Mouse (Mus musculus): ENCODE results near the gene Pcdh9.
A peak's percentile ranks its signal among the peaks of the same experiment; 100 is the strongest.

Pcdh9 gene

DNA sequence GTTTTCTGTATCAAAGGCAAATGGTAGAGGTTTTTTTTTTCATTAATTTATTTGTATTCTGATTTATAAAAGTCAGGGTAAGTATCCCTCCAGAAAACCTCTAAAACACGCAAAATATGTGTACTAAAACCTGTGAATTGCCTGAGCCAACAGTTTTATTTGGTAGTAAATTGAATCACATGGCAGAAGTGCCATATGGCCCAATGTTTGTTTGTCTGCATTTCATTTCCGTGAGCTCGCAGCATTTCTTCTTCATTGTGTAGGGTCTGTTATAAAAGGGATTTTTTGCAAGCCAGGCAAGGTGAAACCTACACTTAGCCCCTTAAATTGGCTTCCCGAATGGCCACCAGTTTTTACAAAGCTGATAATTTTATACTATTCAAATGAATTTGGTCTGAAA, 104.2 kb downstream of the Pcdh9 start:
- DNase-seq = no peak

DNA sequence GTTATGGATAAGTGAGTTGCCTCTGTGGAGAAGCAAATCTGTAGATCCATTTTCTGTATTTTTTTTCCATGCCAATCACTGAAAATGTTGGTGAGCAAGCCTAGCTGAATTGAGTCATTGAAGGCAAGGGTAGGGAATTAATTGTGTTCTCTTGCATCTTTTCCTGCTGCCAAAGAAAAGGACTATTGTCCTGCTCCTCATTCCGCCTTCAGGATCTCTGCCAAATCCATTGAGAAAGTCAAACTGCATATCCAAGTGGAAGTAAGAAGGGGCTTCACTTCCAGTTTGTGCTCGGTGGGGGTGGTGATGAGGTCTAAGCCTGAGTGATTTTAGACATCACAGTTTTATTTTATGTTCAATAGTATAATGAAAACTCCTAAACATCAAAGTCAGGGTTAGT, 105.4 kb downstream of the Pcdh9 start:
- no peak for DNase-seq

DNA sequence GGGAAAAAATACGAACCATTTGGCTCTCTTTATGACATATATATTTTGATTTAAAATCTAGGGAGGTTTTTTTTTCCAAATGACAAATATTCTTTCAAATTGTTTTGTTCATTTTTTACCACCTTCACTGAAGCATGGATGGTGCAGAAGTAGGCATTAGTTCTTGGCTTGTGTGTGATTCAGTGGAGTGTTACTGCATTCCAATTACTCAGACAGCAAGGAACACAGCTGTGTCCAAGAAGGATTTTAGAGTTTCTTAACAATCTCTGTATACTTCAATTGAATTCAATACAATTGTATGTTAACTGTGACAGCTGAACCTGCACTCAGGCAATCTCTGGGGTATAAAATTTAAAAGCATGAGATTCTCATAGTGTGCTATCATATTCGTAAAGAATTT, 127.6 kb downstream of the Pcdh9 start:
- DNase-seq = no peak

DNA sequence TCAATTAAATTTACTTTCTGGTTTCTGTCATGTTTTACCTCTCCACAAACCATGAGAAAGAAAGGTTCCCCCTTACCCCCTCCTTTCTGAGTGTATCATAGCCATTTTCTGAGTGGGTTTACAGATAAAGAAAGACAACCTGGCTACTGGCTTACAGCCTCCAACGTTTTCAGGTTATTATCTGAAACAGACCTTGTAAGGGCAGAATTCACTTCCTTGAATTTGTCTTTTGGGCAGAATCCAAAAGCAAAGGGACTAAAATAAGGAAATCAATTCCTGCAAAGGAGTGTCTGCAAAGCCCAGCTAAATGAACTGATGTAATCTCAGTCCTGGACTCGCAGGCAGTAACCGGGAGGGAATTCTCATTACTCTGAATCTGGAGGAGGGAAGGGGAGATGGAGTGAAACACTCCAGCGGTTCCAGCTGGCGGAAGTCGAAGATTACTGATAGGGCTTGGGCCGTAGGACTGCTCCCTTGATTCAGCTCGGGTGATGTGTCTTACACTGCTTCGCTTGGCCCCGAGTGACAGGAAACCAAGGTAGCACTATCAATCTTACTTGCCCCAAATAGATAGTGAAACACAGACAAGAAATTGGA, 156.3 kb downstream of the Pcdh9 start:
- DNase-seq = peak; percentile 39

DNA sequence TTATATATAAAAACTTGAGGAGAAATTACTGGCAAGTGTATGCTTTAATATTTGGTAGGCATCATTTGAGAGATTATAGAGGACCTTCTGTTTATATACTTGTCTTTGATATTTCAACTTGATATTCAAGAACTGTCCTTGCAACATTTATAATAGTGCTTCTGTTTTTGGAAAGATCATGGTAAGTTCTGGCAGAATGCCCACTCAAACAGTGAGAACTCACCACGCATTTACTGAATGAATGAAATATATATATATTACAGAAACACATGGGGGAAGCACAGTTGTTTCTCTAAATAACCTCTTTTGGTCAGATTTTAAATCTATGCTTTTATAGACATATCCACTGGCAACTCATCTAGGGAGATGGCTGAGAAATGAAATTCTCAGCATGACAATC, 164.7 kb downstream of the Pcdh9 start:
- DNase-seq = no peak

DNA sequence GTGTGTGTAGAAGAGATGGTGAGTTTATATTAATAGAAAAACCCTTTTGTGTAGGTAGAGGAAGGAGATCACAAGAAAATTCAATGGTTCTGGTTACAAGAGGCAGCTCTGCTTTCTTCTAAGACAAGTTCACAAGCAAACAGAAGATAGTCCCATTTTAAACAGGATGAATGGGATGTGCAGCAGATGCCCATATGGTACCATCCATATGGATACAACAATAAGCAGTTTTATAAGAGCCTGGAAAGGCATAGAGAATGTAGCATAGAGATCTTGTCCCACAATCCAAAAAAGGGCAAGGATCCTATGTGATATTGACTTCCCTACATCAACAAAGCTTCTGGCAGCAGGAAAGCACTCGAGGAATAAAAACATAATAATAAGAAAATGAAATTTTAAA, 171.3 kb downstream of the Pcdh9 start:
- DNase-seq = no peak

DNA sequence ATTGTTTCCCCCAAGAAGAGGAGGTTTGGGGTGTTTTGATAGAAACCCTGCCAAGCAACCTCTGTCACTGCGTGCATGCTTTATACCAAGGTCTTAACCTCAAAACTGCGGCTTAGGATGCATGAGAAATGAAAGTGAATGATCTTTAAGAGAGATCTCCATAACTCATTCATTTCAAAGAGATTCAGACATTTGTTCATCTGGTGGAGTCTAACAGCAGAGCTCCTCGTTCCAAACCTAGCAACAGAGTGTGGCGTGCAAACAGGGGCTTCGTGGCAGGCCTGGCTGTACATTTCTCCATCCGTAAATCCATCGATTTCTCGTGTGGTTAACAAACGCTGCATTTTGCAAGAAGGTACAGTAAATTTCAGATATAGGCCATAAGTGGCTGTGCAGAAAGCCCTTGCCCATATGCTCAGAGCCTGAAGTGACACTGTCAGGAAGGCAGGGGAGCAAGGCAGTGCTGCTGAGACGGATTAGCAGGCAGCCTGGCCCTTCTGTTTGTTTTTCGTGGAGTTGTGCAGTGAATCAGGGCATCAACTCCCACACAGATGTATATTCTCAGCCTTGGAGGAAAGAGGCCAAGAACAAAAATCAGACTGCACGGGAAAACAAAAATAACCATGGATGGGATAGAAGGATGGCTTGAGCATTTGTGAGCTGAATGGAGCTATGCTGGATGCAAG, 177.1 kb downstream of the Pcdh9 start:
- DNase-seq = peak; percentile 4

DNA sequence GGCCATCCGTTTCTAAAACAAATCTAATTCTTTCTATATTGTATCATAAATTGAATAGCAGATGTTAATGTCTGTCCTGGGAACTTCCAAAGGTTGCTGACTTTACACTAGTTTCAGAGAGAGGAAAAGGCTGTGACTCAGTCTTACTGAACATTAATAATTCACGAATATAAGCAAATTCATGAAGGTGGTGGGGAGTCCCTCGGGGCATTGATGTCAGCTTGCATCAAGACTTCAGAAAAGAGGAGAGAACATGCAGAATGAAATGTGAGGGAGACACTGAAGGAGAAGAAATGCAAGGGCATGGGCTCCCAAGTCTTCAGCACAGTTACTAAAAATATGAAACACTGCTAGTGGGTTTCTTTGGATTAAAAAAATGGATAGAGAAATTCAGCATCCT, 181.8 kb downstream of the Pcdh9 start:
- no peak for DNase-seq

DNA sequence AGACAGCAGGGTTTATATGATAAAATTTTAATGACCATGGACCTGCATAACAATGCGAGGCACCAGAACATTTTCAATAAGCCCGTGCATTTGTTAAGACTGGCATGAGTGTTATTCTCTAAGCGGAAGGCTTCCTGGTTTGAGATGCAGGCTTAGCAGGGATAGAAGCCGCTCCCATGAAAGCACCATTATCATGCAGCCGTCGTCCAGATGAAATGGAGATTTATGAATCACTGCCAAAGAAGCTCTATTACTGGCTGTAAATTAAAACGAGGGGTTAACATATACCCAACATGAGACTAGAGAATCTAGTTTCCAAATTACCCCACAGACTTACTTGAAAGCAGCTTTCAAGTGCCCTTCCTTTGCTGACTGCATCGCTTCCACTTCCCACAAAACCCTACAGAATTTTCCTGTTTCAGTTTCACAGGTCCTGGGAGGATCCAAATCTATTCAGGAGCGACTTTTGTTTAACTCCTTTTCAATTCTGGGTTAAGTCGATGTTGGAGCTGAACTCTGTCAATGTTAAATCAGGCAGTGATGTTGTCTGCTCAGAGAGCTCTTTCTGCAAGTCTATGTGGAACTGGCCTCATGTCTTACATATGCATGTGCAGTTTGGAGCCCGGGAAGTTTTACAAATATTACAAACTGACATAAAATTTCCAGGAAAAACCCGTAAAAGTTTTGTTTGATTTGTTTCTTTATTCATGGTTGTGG, 188.9 kb downstream of the Pcdh9 start:
- no peak for DNase-seq

DNA sequence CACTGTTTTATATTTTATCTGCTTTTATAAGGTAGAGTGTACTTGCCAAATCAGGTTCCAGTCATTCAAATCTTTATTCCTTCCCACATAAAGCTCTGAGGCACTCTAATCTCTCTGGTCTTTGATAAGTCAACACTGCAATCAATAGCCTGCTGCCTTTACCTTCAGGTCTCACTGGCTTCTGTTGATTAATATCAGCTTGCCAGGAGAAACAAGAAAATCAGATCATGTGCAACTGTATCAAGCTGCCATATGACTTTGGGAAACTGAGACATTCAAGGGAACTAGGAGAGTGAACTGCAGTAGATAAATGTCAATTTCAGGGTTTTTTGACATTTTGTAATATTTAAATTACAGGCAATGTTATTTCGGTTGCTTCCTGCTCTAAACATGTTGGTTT, 189.6 kb downstream of the Pcdh9 start:
- no peak for DNase-seq

DNA sequence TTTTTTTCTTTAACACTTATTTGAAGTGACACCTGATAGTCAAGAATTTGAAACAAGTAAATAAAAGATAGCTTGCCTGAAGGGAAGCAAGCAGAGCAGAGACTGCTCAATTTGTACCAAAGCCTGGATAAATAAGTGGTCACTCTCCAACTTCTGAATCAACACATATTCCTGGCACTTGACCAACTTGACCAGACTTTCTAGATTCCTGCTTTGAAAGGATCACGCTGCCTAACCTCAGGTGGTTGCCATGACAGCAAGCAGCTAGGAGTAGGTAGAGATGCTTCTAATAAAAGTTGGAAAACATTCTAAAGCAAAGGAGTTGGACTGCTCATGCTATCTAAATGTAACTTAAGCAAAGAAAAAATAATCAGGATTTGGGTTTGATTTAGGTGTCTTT, 205.8 kb downstream of the Pcdh9 start:
- no peak for DNase-seq

DNA sequence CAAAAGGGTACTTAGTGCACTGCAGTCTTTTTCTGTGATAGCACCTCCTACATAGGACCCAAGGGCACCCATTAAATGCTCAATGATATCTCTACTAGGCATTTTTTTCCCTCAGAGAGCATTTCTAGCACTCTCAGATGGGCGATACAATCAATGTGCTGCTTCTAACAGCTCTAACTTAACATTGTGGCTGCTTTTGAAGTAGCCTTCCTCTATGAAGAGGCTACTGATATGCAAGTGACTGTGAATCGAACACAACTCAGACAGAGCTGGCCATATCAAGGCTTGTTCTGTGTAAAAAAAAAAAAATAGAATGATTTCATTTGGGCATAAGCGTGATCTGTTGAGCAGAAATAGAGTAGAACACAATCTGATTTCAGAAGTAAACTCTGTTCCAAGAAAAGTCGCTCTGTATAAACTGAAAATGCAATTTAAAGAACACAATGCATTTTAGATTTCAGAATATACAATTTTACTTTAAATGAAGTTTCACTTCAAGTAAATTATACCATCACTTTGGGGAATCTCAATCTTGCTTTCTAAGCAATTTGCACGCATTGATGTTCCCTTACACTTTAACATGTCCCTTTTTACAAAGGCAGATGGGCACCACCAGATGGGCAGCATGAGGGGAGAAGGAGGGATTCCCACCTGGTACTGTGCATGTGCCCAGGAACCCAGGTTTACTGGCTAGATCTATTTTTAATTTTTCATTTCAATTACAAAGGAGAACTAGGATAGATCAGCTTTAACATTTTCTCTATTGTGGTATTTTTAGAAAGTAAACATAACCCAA, 215.0 kb downstream of the Pcdh9 start:
- DNase-seq = no peak

DNA sequence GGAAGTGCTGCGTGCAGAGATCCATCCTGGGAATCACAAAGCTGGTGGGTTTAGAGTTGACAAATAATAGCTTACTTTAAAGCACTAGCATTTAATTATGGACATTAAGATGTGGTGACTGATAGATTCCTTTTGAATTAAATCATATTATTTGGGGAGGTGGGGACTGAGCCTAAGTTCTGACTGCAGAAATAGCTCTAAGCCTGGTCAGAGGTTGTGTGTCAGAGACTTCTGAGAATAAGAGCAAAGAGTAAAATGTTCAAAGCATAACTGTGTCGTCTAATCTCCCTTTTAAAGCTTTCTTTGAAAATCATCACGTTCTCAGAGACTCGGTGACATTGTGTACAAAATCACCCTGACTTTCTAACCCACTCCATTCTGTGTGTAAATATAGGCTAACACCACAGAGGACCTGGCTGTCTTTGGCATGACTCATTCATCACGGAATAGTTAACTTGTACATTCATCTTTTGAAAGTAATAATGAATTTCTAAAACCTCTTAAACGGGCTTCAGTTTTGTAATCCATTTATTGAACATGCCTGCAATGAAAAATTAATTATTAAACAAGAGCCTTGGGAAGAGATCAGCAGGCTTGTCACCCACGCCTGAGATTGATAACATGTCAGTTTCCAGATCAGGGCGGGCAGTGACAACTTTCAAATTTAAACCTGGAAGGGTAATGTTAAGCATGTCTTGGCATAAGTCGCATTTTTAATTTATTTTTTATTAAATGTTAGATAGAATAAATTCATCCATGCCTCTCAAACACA, 236.3 kb downstream of the Pcdh9 start:
- DNase-seq = no peak

DNA sequence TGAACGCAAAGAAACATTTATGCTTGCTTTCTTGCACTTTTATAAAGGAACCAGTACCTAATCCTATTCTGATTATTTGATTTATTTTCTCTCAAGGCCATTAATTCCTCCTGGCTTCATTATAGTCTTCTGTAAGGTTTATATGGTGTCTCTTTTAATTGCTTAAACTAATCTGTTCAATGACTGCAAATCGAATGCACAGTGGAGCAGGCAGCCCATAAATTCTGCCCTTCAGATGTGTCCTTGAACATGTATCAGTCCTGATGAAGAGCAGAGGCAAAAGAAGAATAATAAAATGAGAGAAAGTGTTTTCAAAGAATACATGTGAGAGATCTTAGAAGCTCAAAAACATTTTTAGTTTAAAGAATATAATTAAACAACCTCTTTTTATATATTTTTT, 263.2 kb downstream of the Pcdh9 start:
- DNase-seq = no peak

DNA sequence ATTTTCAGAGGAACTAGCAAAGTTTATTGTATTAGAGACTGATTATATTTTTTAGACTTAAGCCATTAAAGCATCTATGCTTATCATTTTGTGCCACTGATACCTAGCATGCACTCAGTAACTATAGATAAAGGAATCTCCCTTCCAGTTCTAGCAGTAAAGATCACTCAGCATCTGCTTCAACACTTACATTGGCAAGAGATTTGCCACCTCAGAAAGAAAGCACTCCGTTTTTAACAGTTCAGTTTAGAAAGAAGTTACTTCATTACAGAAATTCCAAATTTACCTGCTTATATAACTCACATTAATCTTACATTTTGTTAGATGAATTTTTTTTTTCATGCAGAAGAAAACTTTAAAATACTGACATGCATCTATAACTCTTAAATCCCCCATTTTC, 266.3 kb downstream of the Pcdh9 start:
- no peak for DNase-seq

DNA sequence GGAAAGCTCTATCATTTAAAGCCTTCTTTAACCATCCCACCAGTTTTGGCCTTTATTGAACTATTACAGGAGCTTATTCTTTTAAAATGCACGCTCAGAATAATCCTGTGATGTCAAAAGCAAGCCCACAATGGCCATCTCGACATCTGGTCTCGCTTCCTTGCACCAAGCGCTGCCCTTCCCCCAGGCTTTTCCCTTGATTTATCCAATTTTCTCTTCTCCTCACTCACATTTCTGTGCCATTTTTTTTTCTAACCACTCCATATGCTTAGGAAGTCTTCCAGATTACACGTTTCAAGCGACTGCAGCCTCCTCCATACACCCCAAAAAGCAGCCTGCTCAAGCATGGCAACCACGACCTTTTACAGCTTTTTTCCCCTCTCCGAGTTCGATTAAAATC, 269.3 kb downstream of the Pcdh9 start:
- DNase-seq = no peak

DNA sequence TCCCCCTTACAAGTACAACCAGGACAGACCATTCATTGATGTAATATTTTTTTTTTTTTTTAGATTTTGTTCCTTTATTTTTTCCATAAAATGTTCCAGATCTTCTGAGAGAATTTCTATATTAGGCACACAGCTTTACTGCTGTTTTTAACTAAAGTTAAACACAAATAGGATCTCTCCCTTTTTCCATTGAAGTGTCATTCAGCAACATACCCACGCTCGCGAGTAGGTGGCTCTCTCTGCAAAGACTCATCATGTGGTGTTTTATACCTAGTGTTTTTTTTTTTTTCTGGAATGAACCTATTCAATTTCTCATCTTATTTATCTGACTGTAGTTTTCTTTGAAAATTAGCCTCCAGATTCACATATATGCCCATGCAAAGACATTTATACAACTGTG, 282.9 kb downstream of the Pcdh9 start:
- no peak for DNase-seq

DNA sequence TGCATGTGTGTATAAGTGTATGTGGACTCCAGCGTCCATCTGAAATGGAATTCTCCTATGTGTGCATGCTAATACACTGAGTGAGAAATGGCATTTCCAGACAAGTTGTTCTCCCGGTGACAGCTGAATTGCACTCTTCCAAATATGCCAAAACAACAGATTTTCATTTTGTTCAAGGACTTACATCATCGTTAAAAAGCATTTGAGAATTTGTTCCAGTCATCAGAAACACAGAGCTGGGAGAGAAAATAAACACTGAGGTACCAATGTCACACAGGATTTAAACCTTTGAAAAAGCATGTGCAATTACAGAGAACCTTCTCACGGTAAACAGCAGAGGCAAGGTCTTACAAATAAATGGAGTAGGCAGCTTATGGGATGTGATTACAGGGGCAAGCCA, 290.5 kb downstream of the Pcdh9 start:
- no peak for DNase-seq

DNA sequence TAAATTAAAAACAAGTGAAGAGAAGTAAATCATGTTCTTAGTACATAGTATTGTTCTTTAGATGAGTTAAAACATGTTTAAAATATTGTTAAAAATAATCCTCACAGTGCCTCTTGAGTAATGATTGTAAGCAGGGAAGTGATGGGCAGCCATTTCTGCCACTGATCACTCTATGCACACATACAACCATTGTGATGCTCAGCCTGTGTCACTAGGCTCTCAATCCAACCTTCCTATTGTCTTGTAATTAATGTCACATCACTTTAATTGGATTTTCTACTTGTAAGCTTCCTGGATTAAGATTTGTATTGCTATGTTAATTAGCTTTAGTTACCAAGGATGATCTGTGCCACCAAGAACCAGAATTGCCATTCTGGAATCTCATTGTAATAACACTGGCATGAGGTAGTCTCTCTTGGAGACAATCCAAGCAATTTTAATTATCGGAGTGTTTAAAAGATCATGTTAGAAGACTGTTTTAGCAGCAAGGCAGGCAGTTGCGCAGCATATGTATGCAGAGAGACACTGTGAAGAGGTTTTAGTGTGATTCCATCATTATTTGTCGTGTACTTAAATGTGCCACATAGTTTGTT, 305.0 kb downstream of the Pcdh9 start:
- DNase-seq = no peak

DNA sequence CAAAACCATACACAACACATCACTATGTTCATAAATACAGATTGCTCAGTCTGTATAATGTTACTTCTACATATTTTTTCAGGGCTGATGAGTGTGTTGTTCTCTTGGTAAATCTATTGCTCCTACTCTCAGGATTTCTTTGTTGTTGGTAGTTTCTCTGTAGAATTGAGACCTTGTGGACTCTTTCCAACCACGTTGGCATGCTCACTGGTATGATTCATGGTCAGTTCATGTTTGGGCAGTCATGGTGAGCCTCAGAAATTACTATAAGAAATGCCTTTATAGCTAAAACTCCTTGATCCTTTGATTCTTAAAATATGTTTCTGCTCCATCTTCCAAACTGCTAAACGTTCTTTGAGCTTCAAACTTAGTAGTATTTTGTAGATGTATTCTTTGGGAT, 326.1 kb downstream of the Pcdh9 start:
- DNase-seq = no peak

DNA sequence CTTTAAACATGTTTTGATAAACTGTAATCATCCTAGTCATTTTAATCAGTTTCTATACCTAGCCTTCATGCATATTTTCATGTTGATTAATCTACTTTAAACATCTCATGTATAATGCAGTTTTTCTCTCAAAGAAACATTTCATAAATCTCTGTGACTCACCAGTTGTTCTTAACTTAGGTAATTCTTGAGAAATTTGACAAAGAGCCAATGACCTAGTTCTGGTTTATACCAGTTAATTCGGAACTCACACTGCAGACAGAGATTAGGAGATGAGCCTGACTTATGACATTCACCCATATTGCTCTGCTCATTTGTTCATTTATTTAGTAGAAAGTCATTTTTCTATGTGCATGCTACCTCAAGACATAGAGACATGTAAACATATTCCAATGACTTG, 328.9 kb downstream of the Pcdh9 start:
- no peak for DNase-seq

DNA sequence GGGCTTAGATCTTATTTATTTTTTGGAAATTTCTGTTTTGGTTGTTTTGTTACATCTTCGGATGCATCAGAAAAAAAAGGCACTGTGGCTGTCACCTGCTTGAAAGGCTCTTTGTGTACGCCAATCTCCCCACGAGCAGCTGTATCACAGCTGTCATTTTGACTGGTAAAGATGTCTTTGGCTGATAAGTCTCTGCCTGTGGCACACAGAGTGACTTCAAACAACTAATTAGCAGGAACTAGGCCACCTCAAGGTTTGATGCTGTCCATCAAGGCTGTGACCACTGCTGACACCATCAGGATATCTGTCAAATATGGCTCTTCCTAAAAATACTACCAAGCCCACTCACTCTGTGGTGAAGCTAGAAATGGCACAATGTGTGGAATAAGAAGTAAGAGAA, 336.7 kb downstream of the Pcdh9 start:
- no peak for DNase-seq

DNA sequence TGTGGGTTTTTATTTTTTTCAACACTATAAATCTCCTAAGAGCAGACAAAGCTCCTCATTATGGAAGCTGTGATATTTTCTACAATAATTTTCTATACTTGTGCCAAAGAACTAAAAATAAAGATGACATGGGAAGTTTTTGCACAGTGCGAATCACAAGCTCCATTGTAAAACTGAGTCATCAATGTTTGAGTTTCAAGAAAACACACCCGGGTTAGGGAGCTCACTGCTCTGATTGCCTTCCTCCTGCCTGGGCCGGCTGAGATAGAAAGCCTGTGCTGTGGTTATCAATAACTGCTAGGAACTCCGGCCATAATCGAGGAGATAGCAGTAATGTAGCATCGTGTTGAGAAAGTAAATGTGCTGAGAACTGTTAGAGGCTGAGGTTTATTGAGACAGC, 344.9 kb downstream of the Pcdh9 start:
- no peak for DNase-seq

All from kidney, postnatal 10 days (tissue).